Mouse (Mus musculus) liver, embryonic 11.5 days (tissue): ENCODE data around the gene Ncoa4. TPM values are rescaled to one million over a fixed set of nuclear protein-coding genes. Genes with fewer than 3 reads are reported as not detected.

Source experiments
- ATAC-seq: fragments of 200-750 bp; cut with Nextera tagmentation; replicated peaks from 2 replicates; pipeline ENCODE4 v1.8.0; 2017; ENCODE audit warnings: moderate number of reproducible peaks, mild to moderate bottlenecking, moderate TSS enrichment, moderate library complexity; ENCODE audit not compliant: low FRiP score
- DNase-seq: peaks from one replicate; pipeline ENCODE4 v3.0.0-alpha.2; 2017; ENCODE audit warnings: low spot score
- H3K27ac ChIP-seq: fragments of 300-500 bp; sonication (generic); 2 replicates; pipeline ENCODE4 v1.5.1; 2014; ENCODE audit warnings: mild to moderate bottlenecking, low read depth, low read length, control low read depth
- H3K27me3 ChIP-seq: fragments of 300-500 bp; sonication (generic); replicated peaks from 2 replicates; pipeline ENCODE4 v1.6.1; 2014; ENCODE audit warnings: low read length, mixed read lengths; ENCODE audit not compliant: control insufficient read depth, insufficient read depth
- H3K36me3 ChIP-seq: fragments of 300-500 bp; sonication (generic); 2 replicates; pipeline ENCODE4 v1.6.1; 2014; ENCODE audit warnings: mild to moderate bottlenecking, low read length, moderate library complexity, mixed read lengths; ENCODE audit not compliant: control insufficient read depth, insufficient read depth
- H3K4me1 ChIP-seq: fragments of 300-500 bp; sonication (generic); replicated peaks from 2 replicates; pipeline ENCODE4 v1.6.1; 2014; ENCODE audit warnings: low read length, mixed read lengths; ENCODE audit not compliant: control insufficient read depth, insufficient read depth
- H3K4me2 ChIP-seq: fragments of 300-500 bp; sonication (generic); 2 replicates; pipeline ENCODE4 v1.6.1; 2014; ENCODE audit warnings: mild to moderate bottlenecking, control low read depth, moderate library complexity
- H3K4me3 ChIP-seq: fragments of 300-500 bp; sonication (generic); 2 replicates; pipeline ENCODE4 v1.5.1; 2014; ENCODE audit warnings: low read depth, low read length, control low read depth
- H3K9ac ChIP-seq: fragments of 300-500 bp; sonication (generic); 2 replicates; pipeline ENCODE4 v1.6.1; 2014; ENCODE audit warnings: low read depth, low read length, control low read depth
- H3K9me3 ChIP-seq: fragments of 300-500 bp; sonication (generic); 2 replicates; pipeline ENCODE4 v1.6.1; 2016; ENCODE audit warnings: low read length, inconsistent platforms, mixed read lengths; ENCODE audit not compliant: control insufficient read depth
- WGBS: fragments of 180-500 bp; shearing (Covaris S2); extraction: QIAGEN DNeasy Blood & Tissue Kit; methylation state at CpG from one replicate; pipeline ENCODE4 v1.1.7; 2014; 5-methylcytosine and 5-hydroxymethylcytosine counted together
- polyA plus RNA-seq: library from polyadenylated mRNA; unstranded; fragments of >200 nt; fragmentation: Nextera tagmentation; extraction: Ambion mirVana; gene quantifications from 2 replicates; pipeline ENCODE4 v1.2.1, GENCODE M21; 2014

Gene Ncoa4
- polyA plus RNA-seq, 1 experiment from 2014 or later: 172 TPM

GRCm38 (mm10) chr14:32163203-32163888 lies 3.7 kb downstream of the Ncoa4 start:
- DNase-seq (no peak), ATAC-seq (no peak)
- H3K27me3 ChIP-seq: no peaks in the 10 kb centered on the region
- no peaks in the 10 kb centered on the region for H3K9me3 ChIP-seq
- no peak overlapping the region for H3K4me3 ChIP-seq
- no peaks in the 10 kb centered on the region for H3K36me3 ChIP-seq
- no peak overlapping the region for H3K9ac ChIP-seq
- peaks cover 72% of the 10 kb centered on the region for H3K4me1 ChIP-seq
- H3K4me2 ChIP-seq: peak overlapping the region; percentile 91
- WGBS: 84% methylated on average over 11 of the region's 11 CpGs
- H3K27ac ChIP-seq: no peak overlapping the region; the same call in 1 of the 2 replicates

GRCm38 (mm10) chr14:32164173-32165051 lies 4.7 kb downstream of the Ncoa4 start:
- H3K4me3 ChIP-seq: peak overlapping the region; percentile 52
- no peak for DNase-seq
- peak overlapping the region; percentile 95 for H3K27ac ChIP-seq
- peaks cover 77% of the 10 kb centered on the region for H3K4me1 ChIP-seq
- no peaks in the 10 kb centered on the region for H3K27me3 ChIP-seq
- H3K9me3 ChIP-seq: no peaks in the 10 kb centered on the region
- H3K9ac ChIP-seq: no peak overlapping the region
- no peaks in the 10 kb centered on the region for H3K36me3 ChIP-seq
- 45% methylated on average over 8 of the region's 8 CpGs for WGBS
- H3K4me2 ChIP-seq: peak overlapping the region; percentile 91
- no peak for ATAC-seq

GRCm38 (mm10) chr14:32165278-32166061 lies 5.8 kb downstream of the Ncoa4 start:
- H3K27ac ChIP-seq: peak overlapping the region; percentile 95
- peak overlapping the region; percentile 91 for H3K4me2 ChIP-seq
- peak overlapping the region; percentile 52 for H3K4me3 ChIP-seq
- WGBS: under 1% methylated on average over 42 of the region's 42 CpGs
- peak overlapping the region; percentile 62 for H3K9ac ChIP-seq
- H3K9me3 ChIP-seq: no peaks in the 10 kb centered on the region
- ATAC-seq: peak; percentile 73
- no peaks in the 10 kb centered on the region for H3K36me3 ChIP-seq
- H3K27me3 ChIP-seq: no peaks in the 10 kb centered on the region
- H3K4me1 ChIP-seq: peaks cover 82% of the 10 kb centered on the region
- DNase-seq: peak; percentile 80

GRCm38 (mm10) chr14:32166062-32166441 lies 6.4 kb downstream of the Ncoa4 start:
- peak overlapping the region; percentile 91 for H3K4me2 ChIP-seq
- H3K27me3 ChIP-seq: no peaks in the 10 kb centered on the region
- H3K9ac ChIP-seq: peak overlapping the region; percentile 62
- WGBS: 44% methylated on average over 2 of the region's 2 CpGs
- no peak for ATAC-seq
- peaks cover 76% of the 10 kb centered on the region for H3K4me1 ChIP-seq
- H3K27ac ChIP-seq: peak overlapping the region; percentile 95
- peak overlapping the region; percentile 52 for H3K4me3 ChIP-seq
- H3K9me3 ChIP-seq: no peaks in the 10 kb centered on the region
- no peak for DNase-seq
- H3K36me3 ChIP-seq: peaks cover 4% of the 10 kb centered on the region; the same call in 1 of the 2 replicates

GRCm38 (mm10) chr14:32166840-32167239 lies 7.2 kb downstream of the Ncoa4 start:
- 37% methylated on average over 1 of the region's 1 CpGs for WGBS
- Histone ChIP-seq H3K4me2 (peak overlapping the region; percentile 91), H3K4me3 (peak overlapping the region; percentile 52), H3K4me1 (peaks cover 68% of the 10 kb centered on the region), H3K27me3 (no peaks in the 10 kb centered on the region), H3K9me3 (no peaks in the 10 kb centered on the region), H3K36me3 (peaks cover 6% of the 10 kb centered on the region; the same call in 1 of the 2 replicates), H3K27ac (peak overlapping the region; percentile 95), H3K9ac (peak overlapping the region; percentile 49)
- ATAC-seq: no peak
- DNase-seq: no peak

GRCm38 (mm10) chr14:32167326-32167725 lies 7.7 kb downstream of the Ncoa4 start:
- peak overlapping the region; percentile 49; the same call in 1 of the 2 replicates for H3K9ac ChIP-seq

GRCm38 (mm10) chr14:32168653-32169231 lies 9.1 kb downstream of the Ncoa4 start:
- Histone ChIP-seq H3K36me3 (peaks cover 15% of the 10 kb centered on the region), H3K4me2 (peak overlapping the region; percentile 91), H3K27me3 (no peaks in the 10 kb centered on the region), H3K4me3 (peak overlapping the region; percentile 52), H3K9me3 (no peaks in the 10 kb centered on the region), H3K4me1 (peaks cover 50% of the 10 kb centered on the region), H3K27ac (peak overlapping the region; percentile 95), H3K9ac (0 out of 2 replicates have a peak overlapping the region, but pooled peaks have one; percentile 25)
- WGBS: 40% methylated on average over 3 of the region's 3 CpGs
- ATAC-seq (peak; percentile 86), DNase-seq (no peak)

More at GRCm38 (mm10) chr14:32167326-32167725, 7.7 kb downstream of the Ncoa4 start:
- Histone ChIP-seq H3K4me1 (peaks cover 63% of the 10 kb centered on the region), H3K4me2 (peak overlapping the region; percentile 91), H3K27ac (peak overlapping the region; percentile 95), H3K4me3 (peak overlapping the region; percentile 52), H3K27me3 (no peaks in the 10 kb centered on the region), H3K36me3 (peaks cover 9% of the 10 kb centered on the region; the same call in 1 of the 2 replicates), H3K9me3 (no peaks in the 10 kb centered on the region)
- DNase-seq (no peak), ATAC-seq (peak; percentile 34; the same call in 1 of the 2 replicates)
- WGBS: 45% methylated on average over 5 of the region's 5 CpGs

GRCm38 (mm10) chr14:32170137-32170536 lies 10.5 kb downstream of the Ncoa4 start:
- peaks cover 36% of the 10 kb centered on the region for H3K4me1 ChIP-seq
- H3K4me3 ChIP-seq: 0 out of 2 replicates have a peak overlapping the region, but pooled peaks have one; percentile 27
- H3K9me3 ChIP-seq: no peaks in the 10 kb centered on the region
- peak overlapping the region; percentile 65 for H3K27ac ChIP-seq
- H3K27me3 ChIP-seq: no peaks in the 10 kb centered on the region
- H3K9ac ChIP-seq: no peak overlapping the region
- H3K36me3 ChIP-seq: peaks cover 18% of the 10 kb centered on the region
- DNase-seq: no peak
- peak overlapping the region; percentile 91 for H3K4me2 ChIP-seq
- WGBS: 87% methylated on average over 4 of the region's 4 CpGs
- no peak for ATAC-seq
